Mouse (Mus musculus) lung, adult 2 months (tissue): Measurements from ENCODE around the gene Gm973. TPM values are rescaled to one million over a fixed set of nuclear protein-coding genes. Genes with fewer than 3 reads are reported as not detected.

ENCODE experiments used
- DNase-seq: peaks from one replicate; pipeline ENCODE4 v3.0.0; 2022
- H3K4me1 ChIP-seq: fragments of 200-500 bp; 2 replicates; pipeline ENCODE4 v1.6.1; 2011; ENCODE audit warnings: low read length; ENCODE audit not compliant: control insufficient read depth, insufficient read depth
- H3K4me3 ChIP-seq: fragments of 200-500 bp; replicated peaks from 2 replicates; pipeline ENCODE3; 2011; ENCODE audit warnings: low read depth, mild to moderate bottlenecking, control low read depth, low read length; ENCODE audit errors: extremely low read depth
- CTCF ChIP-seq: fragments of 200-500 bp; IDR thresholded peaks from 2 replicates; pipeline ENCODE4 v1.5.1; 2011; ENCODE audit warnings: mild to moderate bottlenecking, low read length, control low read depth; ENCODE audit not compliant: insufficient read depth
- POLR2A ChIP-seq: fragments of 200-500 bp; IDR thresholded peaks from 2 replicates; pipeline ENCODE4 v1.6.1; 2011; ENCODE audit warnings: low read depth, mild to moderate bottlenecking, control low read depth, low read length, borderline replicate concordance; ENCODE audit errors: extremely low read depth
- WGBS: fragments of 180-500 bp; shearing (Covaris S2); methylation state at CpG from one replicate; pipeline ENCODE4 v1.1.7; 2018; 5-methylcytosine and 5-hydroxymethylcytosine counted together
- polyA plus RNA-seq: library from polyadenylated mRNA; depleted of rRNA; stranded (reverse); fragments of >200 nt; gene quantifications from 2 replicates; pipeline ENCODE4 v1.2.3, GENCODE M21; 2012

Gm973 gene
- polyA plus RNA-seq, 1 experiment: 2.5 TPM

DNA sequence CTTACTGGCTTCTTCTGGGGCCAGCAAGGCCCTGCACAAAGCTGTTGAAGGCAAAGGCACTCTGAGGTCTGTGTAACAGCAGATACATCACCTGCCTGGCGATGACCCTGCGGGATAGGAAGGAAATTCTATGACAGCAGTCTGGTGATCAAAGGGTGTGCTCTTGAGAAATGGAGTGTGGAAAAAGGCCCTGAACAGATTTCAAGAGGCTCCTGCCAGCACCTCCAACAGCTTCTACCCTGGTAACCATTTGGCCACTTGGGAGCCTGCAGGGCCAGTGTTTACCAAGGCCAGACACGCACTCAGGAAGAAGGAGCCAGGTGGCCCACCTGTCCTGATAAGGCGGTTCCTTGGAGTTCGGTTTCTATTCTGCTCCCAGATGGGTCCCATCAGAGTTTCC, 63.3 kb downstream of the Gm973 start:
- no peak overlapping the region for H3K4me3 ChIP-seq
- 34% methylated on average over 5 of the region's 5 CpGs for WGBS
- 0 out of 2 replicates have a peak, but pooled peaks cover 2% of the 10 kb centered on the region for H3K4me1 ChIP-seq
- TF ChIP-seq POLR2A: no peak
- no peak for TF ChIP-seq CTCF
- DNase-seq: peak; percentile 17

DNA sequence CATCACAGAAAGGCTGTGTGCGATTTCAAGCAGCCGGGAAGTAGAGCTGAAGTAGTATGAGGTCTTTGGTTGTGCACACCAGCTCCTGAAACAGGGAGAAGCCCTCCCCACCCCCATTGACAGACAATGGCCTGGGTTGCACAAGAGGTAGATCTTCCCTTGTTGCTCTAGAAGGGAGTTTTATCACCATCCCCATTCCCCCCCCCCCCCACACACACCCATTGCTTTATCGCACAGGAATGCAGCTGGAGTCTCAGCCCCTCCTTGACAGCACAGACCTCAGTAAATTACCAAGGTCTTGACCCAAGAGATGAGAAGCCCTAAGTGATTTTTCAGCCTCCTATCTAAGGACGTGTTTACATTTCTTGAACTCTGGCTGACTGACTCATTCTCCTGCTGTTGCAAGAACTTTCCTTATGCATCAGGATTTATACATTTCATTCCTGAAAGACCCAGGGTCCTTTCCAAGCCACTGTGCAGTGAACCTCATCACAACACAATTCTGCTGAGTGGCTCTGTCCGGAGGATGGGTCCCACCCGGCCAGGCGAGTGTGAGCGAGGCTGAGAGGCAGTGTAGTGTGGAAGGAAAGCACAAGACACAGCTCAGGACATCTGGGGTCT, 64.2 kb downstream of the Gm973 start:
- TF ChIP-seq CTCF (no peak), POLR2A (no peak)
- peak; percentile 17 for DNase-seq
- Histone ChIP-seq H3K4me3 (no peak overlapping the region), H3K4me1 (0 out of 2 replicates have a peak, but pooled peaks cover 2% of the 10 kb centered on the region)
- WGBS: 34% methylated on average over 8 of the region's 8 CpGs

DNA sequence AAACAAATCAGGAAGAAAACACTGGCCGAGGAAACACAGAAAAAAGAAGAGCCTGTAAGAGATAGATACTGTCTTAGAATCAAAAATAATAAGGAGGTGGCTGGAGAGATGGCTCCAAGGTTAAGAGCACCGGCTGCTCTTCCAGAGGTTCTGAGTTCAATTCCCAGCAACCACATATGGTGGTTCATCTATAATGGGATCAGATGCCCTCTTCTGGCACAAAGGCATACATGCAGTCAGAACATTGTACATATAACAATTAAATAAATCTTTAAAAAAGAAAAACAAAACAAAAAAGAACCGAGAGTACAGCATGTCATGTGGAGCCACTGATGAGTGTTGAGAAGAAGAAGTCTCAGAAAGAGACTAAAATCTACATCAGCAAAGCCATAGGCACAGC, 64.8 kb downstream of the Gm973 start:
- Histone ChIP-seq H3K4me1 (0 out of 2 replicates have a peak, but pooled peaks cover 2% of the 10 kb centered on the region), H3K4me3 (no peak overlapping the region)
- 78% methylated on average over 3 of the region's 3 CpGs for WGBS
- TF ChIP-seq POLR2A (no peak), CTCF (no peak)
- no peak for DNase-seq

DNA sequence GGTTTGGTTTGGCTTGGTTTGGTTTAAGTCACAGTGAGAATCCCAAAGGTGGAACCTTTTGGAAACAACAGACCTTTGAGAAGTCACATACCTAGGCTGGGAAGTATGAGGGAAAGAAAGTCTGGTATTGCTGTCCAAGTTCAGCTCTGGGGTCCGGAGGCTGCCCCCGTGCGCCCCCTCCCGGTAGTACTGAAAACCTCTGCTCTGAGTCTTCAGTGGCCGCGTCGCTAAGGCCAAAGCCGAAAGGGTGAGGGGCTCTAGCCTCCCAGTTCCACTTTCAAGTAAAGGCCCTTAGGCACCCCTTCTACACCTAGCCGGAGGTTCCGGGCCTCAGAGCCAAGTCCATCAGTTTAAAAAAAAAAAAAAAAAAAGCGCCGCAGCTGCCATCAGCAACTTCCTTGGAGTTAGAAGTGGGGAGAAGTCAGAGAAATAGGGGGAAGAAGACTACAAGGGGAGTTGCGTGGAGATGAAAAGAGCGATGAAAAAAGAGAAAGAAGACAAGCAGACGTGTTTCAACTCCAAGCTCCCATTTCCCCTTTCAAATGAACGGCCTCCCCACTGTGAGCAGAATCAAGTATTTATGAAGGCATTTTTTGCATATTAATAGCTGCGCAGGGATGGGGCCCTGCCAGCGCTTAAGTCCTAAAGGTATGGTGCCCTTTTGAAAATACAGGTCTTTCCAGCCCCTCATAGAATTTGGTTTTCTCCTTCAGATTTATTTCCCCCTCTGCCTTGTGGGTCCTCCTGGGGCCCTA, 68.8 kb downstream of the Gm973 start:
- 0 out of 2 replicates have a peak, but pooled peaks cover under 1% of the 10 kb centered on the region for H3K4me1 ChIP-seq
- WGBS: 21% methylated on average over 18 of the region's 18 CpGs
- peak; percentile 62 for TF ChIP-seq CTCF
- no peak for TF ChIP-seq POLR2A
- no peak overlapping the region for H3K4me3 ChIP-seq
- DNase-seq: peak; percentile 74

DNA sequence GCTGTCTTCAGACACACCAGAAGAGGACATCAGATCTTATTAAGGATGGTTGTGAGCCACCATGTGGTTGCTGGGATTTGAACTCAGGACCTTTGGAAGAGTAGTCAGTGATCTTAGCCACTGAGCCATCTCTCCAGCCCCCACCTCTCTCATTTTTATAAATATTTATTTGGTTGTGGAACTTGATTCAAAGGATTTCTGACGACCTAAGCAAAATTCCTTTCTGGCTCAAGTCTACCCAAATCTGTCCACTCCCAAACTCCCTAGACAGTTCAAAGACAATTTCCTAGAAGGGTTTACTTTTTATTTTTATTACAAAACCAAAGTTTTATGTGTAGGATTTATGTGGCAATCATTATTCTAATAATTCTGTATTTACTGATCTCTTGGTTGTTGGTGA, 73.2 kb downstream of the Gm973 start:
- Histone ChIP-seq H3K4me3 (no peak overlapping the region), H3K4me1 (no peaks in the 10 kb centered on the region)
- WGBS: 53% methylated on average over 1 of the region's 1 CpGs
- no peak for TF ChIP-seq CTCF
- TF ChIP-seq POLR2A: no peak
- DNase-seq: no peak

DNA sequence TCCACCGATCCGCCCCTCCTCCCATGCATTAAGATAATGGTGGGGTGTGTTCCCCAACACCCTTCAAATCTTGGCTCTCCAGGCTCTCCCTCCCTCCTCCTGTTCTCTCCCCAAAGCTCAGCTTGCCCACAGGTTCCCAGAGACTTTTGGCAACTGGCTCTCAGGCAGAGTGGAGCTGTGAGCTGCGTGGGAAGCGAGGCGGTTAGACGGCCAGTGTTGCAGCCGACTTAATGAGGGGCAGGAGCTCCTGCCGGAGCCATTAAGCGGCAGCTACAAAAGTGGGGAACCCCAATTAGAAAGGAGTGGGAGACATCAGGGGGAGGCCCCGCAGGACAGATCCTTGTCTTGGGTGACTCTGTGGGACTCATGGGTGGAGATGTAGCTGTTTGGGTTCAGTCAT, 76.3 kb downstream of the Gm973 start:
- DNase-seq: peak; percentile 13
- Histone ChIP-seq H3K4me3 (no peak overlapping the region), H3K4me1 (no peaks in the 10 kb centered on the region)
- 29% methylated on average over 10 of the region's 10 CpGs for WGBS
- no peak for TF ChIP-seq POLR2A
- TF ChIP-seq CTCF: no peak

DNA sequence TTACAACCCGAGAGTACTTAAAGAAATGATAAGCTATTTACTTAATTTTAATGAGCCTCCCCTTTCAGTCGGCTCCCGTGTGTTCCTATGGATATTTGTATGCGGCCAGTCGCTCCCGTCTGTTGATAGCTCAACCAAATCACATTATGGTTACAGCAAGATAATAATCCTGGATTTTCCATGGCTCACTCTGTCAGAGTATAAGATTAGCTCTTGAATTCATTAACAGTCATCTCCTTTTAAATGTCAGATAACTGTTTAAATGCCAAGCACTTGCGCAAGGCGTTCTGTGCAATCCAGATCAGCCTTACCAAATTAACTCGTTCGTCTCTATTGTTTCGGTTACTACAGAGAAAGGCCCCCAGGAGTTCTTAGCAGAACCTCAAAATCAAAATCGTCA, 76.8 kb downstream of the Gm973 start:
- Histone ChIP-seq H3K4me1 (no peaks in the 10 kb centered on the region), H3K4me3 (no peak overlapping the region)
- no peak for DNase-seq
- no peak for TF ChIP-seq POLR2A
- no peak for TF ChIP-seq CTCF
- 34% methylated on average over 12 of the region's 12 CpGs for WGBS

DNA sequence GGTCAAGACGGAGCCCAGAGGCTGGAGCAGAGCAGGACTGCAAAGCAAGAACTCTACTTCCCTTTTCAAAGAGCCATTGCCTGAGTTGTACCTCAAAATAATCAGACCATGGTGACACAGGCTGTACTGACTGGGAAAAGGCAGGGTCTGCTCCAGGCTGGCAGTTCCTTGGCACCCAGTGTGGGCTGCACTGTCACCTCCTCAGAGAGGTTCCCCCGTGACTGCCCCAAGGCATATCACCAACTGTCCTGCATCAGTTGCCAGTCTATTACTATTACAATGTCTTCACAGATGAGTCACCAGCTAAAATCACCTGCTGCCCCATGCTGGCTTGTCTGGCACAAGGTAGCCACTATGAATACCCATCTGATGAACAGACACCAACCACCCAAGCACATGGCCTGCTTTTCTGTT, 77.6 kb downstream of the Gm973 start:
- no peak for DNase-seq
- 58% methylated on average over 2 of the region's 2 CpGs for WGBS
- Histone ChIP-seq H3K4me1 (no peaks in the 10 kb centered on the region), H3K4me3 (no peak overlapping the region)
- no peak for TF ChIP-seq POLR2A
- no peak for TF ChIP-seq CTCF

DNA sequence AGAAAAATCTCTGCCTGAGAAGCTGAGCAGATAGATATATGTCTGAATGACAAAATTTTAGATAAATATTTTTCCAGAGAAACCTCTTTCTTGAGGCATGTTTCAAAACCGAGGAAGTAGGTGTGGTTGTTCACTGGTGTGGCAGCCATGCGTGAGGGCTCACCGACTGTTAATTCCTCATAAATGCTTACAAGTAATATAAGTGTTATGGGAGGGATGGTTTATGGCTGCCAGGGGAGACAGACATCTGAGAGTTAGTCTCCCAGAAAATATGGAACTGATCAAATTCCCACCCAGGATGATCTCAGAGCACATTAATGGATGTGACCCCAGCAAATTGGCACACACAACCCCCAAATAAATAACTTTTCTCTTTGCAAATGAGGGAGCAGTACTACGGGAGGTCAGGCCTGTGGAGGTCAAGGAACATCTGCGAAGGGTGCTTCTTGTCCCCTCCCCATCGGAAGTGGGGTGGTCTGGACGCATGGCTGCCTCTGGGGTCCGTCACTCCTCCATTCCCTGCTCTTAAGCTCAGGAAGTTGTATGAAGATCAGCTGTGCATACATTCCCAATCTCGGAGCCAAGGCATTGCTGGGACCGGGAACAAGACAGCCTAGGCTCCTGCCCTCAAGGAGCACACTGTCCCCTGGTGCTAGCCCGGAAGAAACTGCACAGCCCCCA, 78.7 kb downstream of the Gm973 start:
- Histone ChIP-seq H3K4me3 (no peak overlapping the region), H3K4me1 (no peaks in the 10 kb centered on the region)
- WGBS: 74% methylated on average over 11 of the region's 11 CpGs
- no peak for TF ChIP-seq POLR2A
- no peak for TF ChIP-seq CTCF
- no peak for DNase-seq
